Mouse (Mus musculus) hindbrain, postnatal 0 days (tissue): ENCODE measurements around the gene Med19. TPM values are rescaled to one million over a fixed set of nuclear protein-coding genes. Genes with fewer than 3 reads are reported as not detected.

Experiments used
- ATAC-seq: fragments of 200-750 bp; cut with Nextera tagmentation; 2 replicates; pipeline ENCODE4 v1.8.0; 2017; ENCODE audit warnings: mild to moderate bottlenecking, moderate TSS enrichment, moderate library complexity
- DNase-seq: peaks from one replicate; pipeline ENCODE4 v3.0.0-alpha.2; 2015; ENCODE audit warnings: low spot score
- H3K27ac ChIP-seq: fragments of 300-500 bp; sonication (generic); 2 replicates; pipeline ENCODE4 v1.5.1; 2014; ENCODE audit warnings: mild to moderate bottlenecking
- H3K27me3 ChIP-seq: fragments of 300-500 bp; sonication (generic); 2 replicates; pipeline ENCODE4 v1.6.1; 2014; ENCODE audit warnings: low read length, mixed read lengths; ENCODE audit not compliant: insufficient read depth
- H3K36me3 ChIP-seq: fragments of 300-500 bp; sonication (generic); 2 replicates; pipeline ENCODE4 v1.6.1; 2014; ENCODE audit warnings: low read length, mixed read lengths; ENCODE audit not compliant: insufficient read depth
- H3K4me1 ChIP-seq: fragments of 300-500 bp; sonication (generic); 2 replicates; pipeline ENCODE4 v1.6.1; 2014; ENCODE audit warnings: antibody characterized with exemption, low read length, mixed read lengths; ENCODE audit not compliant: insufficient read depth
- H3K4me2 ChIP-seq: fragments of 300-500 bp; sonication (generic); 2 replicates; pipeline ENCODE4 v1.6.1; 2014; ENCODE audit warnings: low read depth, mild to moderate bottlenecking, low read length, moderate library complexity, mixed read lengths
- H3K4me3 ChIP-seq: fragments of 300-500 bp; sonication (generic); 2 replicates; pipeline ENCODE4 v1.5.1; 2014; ENCODE audit warnings: low read length
- H3K9ac ChIP-seq: fragments of 300-500 bp; sonication (generic); replicated peaks from 2 replicates; pipeline ENCODE4 v1.6.1; 2014; ENCODE audit warnings: mild to moderate bottlenecking, low read length, moderate library complexity, mixed read lengths
- H3K9me3 ChIP-seq: fragments of 300-500 bp; sonication (generic); 2 replicates; pipeline ENCODE4 v1.6.1; 2016; ENCODE audit warnings: low read length, mixed read lengths
- CTCF ChIP-seq: IDR thresholded peaks from 2 replicates; pipeline ENCODE4 v1.5.1; 2016; ENCODE audit warnings: antibody characterized with exemption, control low read depth, low read depth
- WGBS: fragments of 180-500 bp; shearing (Covaris S2); extraction: QIAGEN DNeasy Blood & Tissue Kit; methylation state at CpG from one replicate; pipeline ENCODE4 v1.1.7; 2014; 5-methylcytosine and 5-hydroxymethylcytosine counted together
- polyA plus RNA-seq: library from polyadenylated mRNA; unstranded; fragments of >200 nt; fragmentation: Nextera tagmentation; extraction: Ambion mirVana; gene quantifications from 2 replicates; pipeline ENCODE4 v1.2.1, GENCODE M21; 2015
- total RNA-seq: library from RNA; depleted of rRNA; stranded (reverse); fragments of >200 nt; gene quantifications from 2 replicates; pipeline ENCODE4 v1.2.3, GENCODE M21; 2014

The Med19 gene
- total and polyA plus RNA-seq, 2 experiments from 2014 or later: 31.6 to 47.4 TPM

DNA sequence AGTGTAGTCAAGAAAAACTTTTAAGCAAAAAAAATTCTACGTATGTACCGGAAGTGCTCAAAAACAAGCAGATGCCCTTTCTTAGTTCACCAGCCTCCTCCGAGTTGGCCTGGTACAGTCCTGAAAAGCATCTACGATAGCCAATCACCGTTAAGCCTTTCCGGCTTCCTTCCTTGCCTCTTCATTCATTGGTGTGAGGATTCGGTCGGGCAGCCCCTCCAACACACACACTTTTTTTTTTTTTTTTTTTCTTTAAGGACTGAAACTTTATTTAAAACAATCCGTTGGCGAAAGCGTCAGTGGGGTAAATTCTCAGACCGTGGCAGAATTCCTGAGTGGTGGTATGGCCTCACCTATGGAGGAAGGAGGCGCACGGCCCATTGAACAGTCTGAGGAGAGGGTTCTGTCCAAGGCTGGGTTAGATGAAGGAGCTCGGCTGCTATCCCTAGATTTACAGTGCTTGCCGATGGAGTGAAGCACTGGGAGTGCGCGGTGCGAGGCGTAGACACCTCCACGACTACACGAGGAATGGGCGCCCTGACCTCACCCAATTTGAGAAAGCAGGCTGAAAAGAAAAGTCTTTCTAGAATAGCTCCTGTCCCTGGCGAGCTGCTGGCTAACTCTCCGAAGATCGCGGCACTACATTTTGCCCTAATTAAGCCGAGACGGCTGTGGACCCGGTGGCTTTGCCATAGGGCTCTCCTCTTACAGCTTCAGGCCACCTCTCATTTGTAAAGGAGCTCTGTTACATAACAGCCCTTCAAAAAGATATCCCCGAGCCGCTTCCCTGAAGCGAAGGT is 37.6 kb downstream of the Med19 start:
- peak overlapping the region; percentile 97 for H3K27ac ChIP-seq
- under 1% methylated on average over 33 of the region's 33 CpGs for WGBS
- no peaks in the 10 kb centered on the region for H3K9me3 ChIP-seq
- 0 out of 2 replicates have a peak, but pooled peaks cover 6% of the 10 kb centered on the region for H3K4me1 ChIP-seq
- TF ChIP-seq CTCF: no peak
- peaks cover 2% of the 10 kb centered on the region; the same call in 1 of the 2 replicates for H3K36me3 ChIP-seq
- H3K27me3 ChIP-seq: no peaks in the 10 kb centered on the region
- peak overlapping the region; percentile 95 for H3K9ac ChIP-seq
- peak overlapping the region; percentile 97 for H3K4me3 ChIP-seq
- ATAC-seq (peak; percentile 96), DNase-seq (peak; percentile 96)
- peak overlapping the region; percentile 94 for H3K4me2 ChIP-seq

DNA sequence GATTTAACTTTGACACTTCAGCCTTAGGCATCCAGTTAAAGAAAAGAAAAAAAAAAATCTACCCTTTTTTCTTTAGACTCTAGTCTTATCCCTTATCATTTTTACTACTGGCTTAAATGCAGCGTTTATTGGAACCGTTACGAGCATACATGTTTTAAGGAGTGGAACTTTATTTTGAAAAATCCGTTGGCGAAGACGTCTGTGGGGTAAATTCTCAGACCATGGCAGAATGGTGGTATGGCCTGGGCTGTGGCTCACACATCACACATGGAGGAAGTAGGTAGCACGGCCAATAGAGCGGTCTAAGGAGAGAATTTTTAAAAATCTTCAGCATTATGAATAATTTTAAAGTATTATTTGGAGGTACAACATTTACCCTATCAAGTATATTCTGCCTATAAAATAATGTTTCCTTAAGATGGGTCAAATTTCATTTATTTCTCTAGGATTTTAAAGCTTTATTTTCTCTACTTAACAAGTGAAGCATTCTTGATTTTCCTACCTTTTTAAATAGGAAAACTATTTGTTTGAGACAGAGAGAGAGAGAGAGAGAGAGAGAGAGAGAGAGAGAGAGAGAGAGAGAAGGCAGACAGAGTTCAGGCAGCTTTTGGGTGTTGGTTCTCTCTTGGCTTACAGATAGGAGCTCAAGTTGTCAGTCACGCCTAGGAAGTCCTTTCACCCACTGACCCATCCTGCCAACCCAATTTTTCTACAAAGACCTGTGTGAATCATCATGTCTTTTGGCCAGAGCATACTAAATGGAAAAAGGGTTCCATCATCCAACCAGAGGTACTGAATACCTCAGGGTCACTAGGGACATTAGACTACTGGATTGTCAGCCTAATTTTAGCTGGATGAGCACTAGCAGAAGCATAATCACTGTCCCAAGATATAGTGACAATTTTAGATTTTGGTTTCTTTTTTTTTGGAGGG is 38.5 kb downstream of the Med19 start:
- 39% methylated on average over 9 of the region's 9 CpGs for WGBS
- DNase-seq: no peak
- no peaks in the 10 kb centered on the region for H3K27me3 ChIP-seq

DNA sequence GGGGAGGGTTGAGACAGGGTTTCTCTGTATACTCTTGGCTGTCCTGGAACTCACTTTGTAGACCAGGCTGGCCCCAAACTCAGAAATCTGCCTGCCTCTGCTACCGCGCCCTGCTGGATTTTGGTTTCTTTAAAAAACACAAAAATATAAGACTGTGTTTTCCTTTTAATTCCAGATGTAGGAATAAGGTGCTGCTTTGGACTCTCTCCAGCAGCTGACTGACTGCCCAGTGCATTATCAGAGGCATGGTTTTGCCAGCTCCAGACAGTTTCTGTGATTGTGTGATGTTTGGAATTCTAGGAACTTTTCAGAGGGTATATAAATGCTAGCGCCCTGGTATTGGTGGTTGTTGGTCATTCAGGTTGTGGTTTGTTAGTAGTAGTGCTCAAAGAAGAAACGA is 39.2 kb downstream of the Med19 start:
- 0 out of 2 replicates have a peak, but pooled peaks cover 6% of the 10 kb centered on the region for H3K4me1 ChIP-seq
- 92% methylated on average over 4 of the region's 4 CpGs for WGBS
- no peak overlapping the region for H3K4me3 ChIP-seq
- no peak for DNase-seq
- TF ChIP-seq CTCF: no peak
- no peak overlapping the region for H3K4me2 ChIP-seq
- H3K9me3 ChIP-seq: no peaks in the 10 kb centered on the region
- peaks cover 5% of the 10 kb centered on the region; the same call in 1 of the 2 replicates for H3K36me3 ChIP-seq
- no peak overlapping the region for H3K9ac ChIP-seq
- no peak overlapping the region for H3K27ac ChIP-seq
- ATAC-seq: no peak
- no peaks in the 10 kb centered on the region for H3K27me3 ChIP-seq

More for the DNA sequence above, 38.5 kb downstream of the Med19 start:
- Histone ChIP-seq H3K9ac (peak overlapping the region; percentile 95), H3K4me3 (peak overlapping the region; percentile 97), H3K36me3 (peaks cover 5% of the 10 kb centered on the region; the same call in 1 of the 2 replicates), H3K4me1 (0 out of 2 replicates have a peak, but pooled peaks cover 6% of the 10 kb centered on the region), H3K27ac (peak overlapping the region; percentile 97; the same call in 1 of the 2 replicates), H3K4me2 (peak overlapping the region; percentile 94), H3K9me3 (no peaks in the 10 kb centered on the region)
- TF ChIP-seq CTCF: no peak
- ATAC-seq: no peak

DNA sequence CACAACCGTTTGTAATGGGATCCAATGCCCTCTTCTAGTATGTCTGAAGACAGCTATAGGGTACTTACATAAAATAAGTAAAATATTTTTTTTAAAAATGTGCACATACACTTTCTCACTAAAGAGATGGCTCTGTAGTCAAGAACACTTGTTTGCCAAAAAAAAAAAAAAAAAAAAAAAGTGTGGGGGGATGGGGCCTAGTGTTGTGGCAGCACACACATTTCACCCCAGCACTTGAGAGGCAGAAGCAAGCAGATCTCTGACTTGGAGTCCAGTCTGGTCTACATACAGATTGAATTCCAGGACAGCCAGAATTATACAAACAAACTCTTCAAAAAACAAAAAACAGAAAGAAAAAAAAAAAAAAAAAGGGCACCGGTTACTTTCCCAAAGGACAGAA is 42.5 kb downstream of the Med19 start:
- 97% methylated on average over 2 of the region's 2 CpGs for WGBS
- Histone ChIP-seq H3K9ac (no peak overlapping the region), H3K4me3 (no peak overlapping the region), H3K4me1 (no peaks in the 10 kb centered on the region), H3K4me2 (no peak overlapping the region), H3K9me3 (no peaks in the 10 kb centered on the region), H3K36me3 (peaks cover 10% of the 10 kb centered on the region; the same call in 1 of the 2 replicates), H3K27me3 (no peaks in the 10 kb centered on the region), H3K27ac (no peak overlapping the region)
- no peak for ATAC-seq
- DNase-seq: no peak
- no peak for TF ChIP-seq CTCF

DNA sequence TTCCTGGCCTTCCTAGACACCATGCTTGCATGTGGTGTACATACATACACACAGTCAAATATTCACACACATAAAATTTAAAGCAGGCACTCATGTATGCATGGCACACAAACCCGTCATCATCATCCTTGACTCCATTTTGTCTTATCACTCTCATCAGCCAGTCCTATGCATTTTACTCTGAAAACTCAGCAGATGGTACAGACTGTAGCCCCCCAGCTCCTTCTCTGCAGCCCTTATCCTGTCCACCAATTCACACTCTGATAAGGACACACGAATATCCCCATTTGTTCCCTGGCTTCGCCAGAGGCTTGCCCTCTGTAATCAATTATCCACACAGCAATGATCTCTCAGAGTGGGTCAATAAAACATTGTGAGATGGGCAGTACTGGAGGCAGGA is 43.0 kb downstream of the Med19 start:
- 0 out of 2 replicates have a peak, but pooled peaks cover 2% of the 10 kb centered on the region for H3K4me1 ChIP-seq
- no peak for DNase-seq
- 80% methylated on average over 3 of the region's 3 CpGs for WGBS
- H3K4me3 ChIP-seq: no peak overlapping the region
- no peak overlapping the region for H3K4me2 ChIP-seq
- no peak overlapping the region for H3K9ac ChIP-seq
- no peak for ATAC-seq
- H3K27ac ChIP-seq: no peak overlapping the region
- no peaks in the 10 kb centered on the region for H3K27me3 ChIP-seq
- H3K36me3 ChIP-seq: peaks cover 10% of the 10 kb centered on the region; the same call in 1 of the 2 replicates
- no peak for TF ChIP-seq CTCF
- no peaks in the 10 kb centered on the region for H3K9me3 ChIP-seq

DNA sequence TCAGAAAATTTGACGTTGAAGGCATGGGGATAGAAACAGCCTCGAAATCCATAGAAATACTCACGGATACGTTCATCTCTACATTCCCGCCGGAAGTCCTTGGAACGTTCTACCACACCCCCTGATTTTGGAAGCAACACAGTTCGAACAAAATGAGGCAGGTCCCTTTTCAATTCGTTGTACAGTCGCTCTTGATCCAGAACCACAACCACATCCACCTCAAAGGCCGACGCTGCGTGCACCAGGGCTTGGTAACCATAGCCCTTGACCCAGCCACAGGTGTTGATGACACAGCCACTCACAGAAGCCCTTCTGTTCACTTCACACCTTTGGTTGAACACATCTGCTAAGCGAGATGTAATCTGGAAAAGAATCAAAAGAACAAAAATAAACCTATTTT is 45.7 kb downstream of the Med19 start:
- H3K4me1 ChIP-seq: peaks cover 5% of the 10 kb centered on the region; the same call in 1 of the 2 replicates
- H3K4me2 ChIP-seq: no peak overlapping the region
- no peaks in the 10 kb centered on the region for H3K27me3 ChIP-seq
- WGBS: 96% methylated on average over 14 of the region's 14 CpGs
- H3K27ac ChIP-seq: no peak overlapping the region
- H3K4me3 ChIP-seq: no peak overlapping the region
- peaks cover 10% of the 10 kb centered on the region; the same call in 1 of the 2 replicates for H3K36me3 ChIP-seq
- TF ChIP-seq CTCF: no peak
- ATAC-seq (no peak), DNase-seq (no peak)
- no peaks in the 10 kb centered on the region for H3K9me3 ChIP-seq
- H3K9ac ChIP-seq: no peak overlapping the region
